Mouse (Mus musculus) liver, adult 2 months (tissue): Measurements from ENCODE around the gene Vsig10l.

Source experiments
- CTCF ChIP-seq: fragments of 200-500 bp; IDR thresholded peaks from 2 replicates; pipeline ENCODE4 v1.5.1; 2011; ENCODE audit warnings: low read depth, low read length, control low read depth
- POLR2A ChIP-seq: fragments of 200-500 bp; IDR thresholded peaks from 2 replicates; pipeline ENCODE4 v1.6.1; 2011; ENCODE audit warnings: low read length, control low read depth; ENCODE audit not compliant: insufficient read depth; ENCODE audit errors: extremely low read depth

DNA sequence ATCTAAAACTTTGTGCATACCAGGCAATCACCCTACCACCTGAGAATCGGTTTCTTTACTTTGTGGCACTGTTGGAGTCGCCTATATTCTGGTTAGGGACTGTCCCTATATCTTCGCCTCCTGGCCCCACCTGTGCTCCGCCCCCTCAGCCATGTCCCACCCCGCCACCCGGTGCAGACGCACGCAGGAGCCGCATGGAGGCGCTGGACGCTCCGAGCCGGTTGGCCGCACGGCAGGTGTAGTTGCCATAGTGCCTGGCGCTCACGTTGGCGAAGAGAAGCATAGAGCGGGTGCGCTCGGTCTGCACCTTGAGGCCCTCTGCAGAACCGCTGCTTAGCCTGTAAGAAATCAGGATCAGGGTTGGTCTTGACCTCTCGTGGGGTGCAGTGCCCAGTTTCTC lies 12.8 kb downstream of the Vsig10l start:
- no peak for TF ChIP-seq POLR2A
- TF ChIP-seq CTCF: no peak
